Mouse (Mus musculus) large intestine, adult 2 months (tissue): ENCODE results near the gene Ksr2. TPM values are rescaled to one million over a fixed set of nuclear protein-coding genes. Genes with fewer than 3 reads are reported as not detected.

Source experiments
- DNase-seq: peaks from one replicate; pipeline ENCODE4 v3.0.0-alpha.2; 2012; ENCODE audit warnings: low read depth, low spot score
- WGBS: fragments of 180-500 bp; shearing (Covaris S2); methylation state at CpG from one replicate; pipeline ENCODE4 v1.1.7; 2018; 5-methylcytosine and 5-hydroxymethylcytosine counted together
- polyA plus RNA-seq: library from polyadenylated mRNA; depleted of rRNA; stranded (reverse); fragments of >200 nt; gene quantifications from 2 replicates; pipeline ENCODE4 v1.2.3, GENCODE M21; 2012

The Ksr2 gene
- polyA plus RNA-seq, 1 experiment = 0.05 TPM

DNA sequence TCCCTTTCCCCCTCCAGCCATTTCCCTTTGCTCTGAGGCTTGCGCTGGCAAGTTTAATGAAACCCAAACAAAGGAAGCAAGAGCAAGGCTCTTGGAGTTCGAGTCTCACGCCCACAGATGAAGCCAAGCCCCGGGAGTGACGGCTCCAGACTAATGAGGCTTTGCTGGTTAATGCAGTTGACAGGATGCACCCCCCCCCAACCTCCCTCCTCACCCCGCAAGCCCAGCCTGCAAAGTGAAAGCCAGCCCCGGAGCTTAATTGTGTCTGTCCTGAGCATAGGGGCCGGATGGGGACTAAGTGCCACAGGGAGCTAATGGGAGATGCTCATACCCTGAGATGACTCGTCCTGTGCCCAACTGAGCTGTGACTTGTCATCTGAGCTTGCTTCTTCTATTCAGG is 251.4 kb downstream of the Ksr2 start:
- DNase-seq = no peak
- WGBS = 16% methylated on average over 9 of the region's 9 CpGs

DNA sequence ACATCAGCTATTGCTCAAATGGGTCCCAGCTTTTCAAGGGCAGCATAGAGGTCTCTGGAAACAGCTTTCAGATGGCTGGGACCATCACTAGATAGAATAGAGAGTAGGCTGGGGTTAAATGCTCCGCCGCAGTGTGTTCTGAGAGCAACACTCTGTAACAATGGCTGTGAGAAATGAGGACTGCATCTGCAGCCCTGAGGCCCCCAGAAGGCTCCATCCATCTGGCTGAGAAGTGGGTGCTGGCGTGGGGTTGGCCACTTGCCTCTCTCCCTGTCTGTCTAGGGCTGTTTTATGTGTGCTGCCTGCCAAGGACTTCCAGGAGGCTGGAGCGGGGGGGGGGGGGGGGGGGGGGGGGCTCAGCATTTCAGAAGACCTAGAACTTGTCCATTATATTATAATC is 253.5 kb downstream of the Ksr2 start:
- 57% methylated on average over 4 of the region's 4 CpGs for WGBS
- no peak for DNase-seq

DNA sequence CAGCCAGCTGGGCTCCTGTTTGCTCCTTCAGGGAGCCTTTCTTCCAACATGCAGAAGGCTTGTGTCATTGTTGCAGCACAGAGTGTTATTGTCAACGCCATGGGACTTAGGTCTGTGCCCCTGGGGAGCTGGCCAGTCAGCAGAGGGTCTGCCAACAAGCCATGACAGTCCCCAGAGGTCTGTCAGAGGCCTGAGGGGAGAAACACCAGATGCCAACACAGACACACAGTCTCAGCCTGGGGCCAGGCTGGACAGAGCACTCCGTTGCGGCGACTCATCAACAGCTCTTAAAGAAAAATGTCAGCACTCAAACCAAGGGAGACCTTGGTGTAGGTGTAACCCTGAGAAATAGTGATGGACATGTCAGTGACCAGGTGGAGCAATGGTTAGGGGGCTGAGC is 255.5 kb downstream of the Ksr2 start:
- no peak for DNase-seq

DNA sequence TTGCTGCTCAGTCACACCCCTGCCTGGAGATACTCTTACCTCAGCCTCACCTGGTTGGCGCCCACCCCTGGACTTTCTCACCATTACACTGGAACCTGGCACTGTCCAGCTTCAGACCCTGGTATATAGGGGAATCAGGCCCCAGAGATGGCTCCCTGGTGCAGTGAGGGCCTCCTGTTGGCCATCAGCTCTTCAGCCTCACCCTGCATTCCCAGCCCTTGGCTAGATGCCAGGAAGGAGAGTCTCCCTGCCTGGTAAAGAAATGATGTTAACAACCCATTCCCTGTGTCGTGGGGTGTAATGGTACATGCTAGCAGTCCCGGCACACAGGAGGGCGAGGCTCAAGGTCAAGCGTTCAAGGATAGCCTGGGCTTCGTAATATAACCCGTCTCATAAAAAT is 256.0 kb downstream of the Ksr2 start:
- DNase-seq = no peak
- WGBS = 41% methylated on average over 7 of the region's 7 CpGs

More for the DNA sequence above, 255.5 kb downstream of the Ksr2 start:
- 73% methylated on average over 4 of the region's 4 CpGs for WGBS

DNA sequence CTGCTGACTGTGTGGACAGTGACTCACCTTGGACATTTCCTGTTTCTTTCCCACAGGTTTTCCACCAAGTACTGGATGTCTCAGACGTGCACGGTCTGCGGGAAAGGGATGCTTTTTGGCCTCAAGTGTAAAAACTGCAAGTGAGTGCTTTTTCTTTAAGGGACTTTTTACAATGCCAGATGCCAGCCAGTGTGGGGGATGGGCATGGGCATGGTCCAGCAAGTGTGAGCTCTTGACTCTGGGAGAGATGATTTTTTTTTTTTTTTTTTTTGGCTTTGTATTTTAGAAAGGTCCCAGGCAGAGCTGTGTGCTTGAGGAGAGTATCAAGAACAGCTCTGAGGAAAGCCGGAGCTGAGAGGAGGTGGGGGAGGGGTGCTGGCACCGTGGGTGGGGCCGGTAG is 257.6 kb downstream of the Ksr2 start:
- no peak for DNase-seq
- WGBS = 56% methylated on average over 6 of the region's 6 CpGs

DNA sequence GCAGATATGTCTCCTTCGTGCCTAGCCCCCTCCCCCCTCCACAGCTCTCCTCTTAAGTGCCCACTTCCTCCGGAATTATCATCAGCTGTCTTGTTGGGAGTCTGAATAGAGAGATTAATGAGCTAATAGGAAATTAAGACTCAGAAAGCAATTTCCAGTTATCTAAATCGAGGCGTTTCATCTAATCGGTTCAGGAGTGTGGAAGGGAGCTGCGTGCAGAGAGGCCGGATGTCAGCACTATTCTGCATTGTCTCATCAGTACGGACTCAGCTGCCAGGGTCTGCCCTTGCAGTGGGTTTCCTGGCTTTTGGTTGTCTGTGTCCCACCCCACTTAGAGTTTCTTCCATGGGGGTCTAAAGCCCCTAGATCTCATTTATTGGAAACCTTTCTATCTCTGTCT is 262.0 kb downstream of the Ksr2 start:
- DNase-seq = no peak
- WGBS = 73% methylated on average over 8 of the region's 8 CpGs

DNA sequence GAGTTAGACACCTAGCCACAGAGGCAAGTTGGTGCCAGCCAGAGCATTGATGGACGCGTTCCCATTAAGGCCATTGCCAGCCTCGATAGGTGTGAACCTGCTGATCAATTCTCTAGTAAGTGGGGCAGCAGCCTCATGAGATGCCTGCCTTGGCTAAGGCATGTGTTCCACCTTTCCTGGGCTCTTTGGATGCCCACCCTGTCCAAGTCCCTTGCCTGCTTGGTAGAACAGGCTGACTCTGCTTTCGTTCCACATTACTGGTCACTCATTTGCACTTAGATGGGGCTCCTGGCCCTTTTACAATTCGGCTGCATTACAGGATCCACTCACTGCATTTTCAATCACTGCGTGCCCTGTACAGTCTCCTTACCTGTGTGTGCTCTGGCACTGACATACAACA is 263.4 kb downstream of the Ksr2 start:
- DNase-seq = no peak
- WGBS = 92% methylated on average over 6 of the region's 6 CpGs

DNA sequence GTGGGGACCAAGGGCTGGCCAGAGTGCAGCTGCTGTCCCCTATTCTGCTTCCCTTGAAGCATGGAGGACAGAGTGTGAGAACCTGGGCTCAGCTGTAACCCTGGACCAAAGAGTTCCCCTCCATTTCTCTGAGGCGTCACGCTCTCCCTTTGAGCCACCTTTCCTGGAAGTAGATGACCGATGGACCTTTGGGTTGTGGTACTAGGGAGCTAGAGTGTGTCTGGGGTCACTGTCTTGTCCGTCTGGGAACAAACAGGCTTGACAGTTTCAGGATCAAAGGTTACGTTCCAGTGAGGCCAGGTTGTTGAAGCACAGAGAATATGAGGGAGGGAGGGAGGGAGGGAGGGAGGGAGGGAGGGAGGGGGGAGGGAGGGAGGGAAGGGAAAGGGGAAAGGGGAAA is 264.6 kb downstream of the Ksr2 start:
- DNase-seq = no peak
- 49% methylated on average over 5 of the region's 5 CpGs for WGBS

DNA sequence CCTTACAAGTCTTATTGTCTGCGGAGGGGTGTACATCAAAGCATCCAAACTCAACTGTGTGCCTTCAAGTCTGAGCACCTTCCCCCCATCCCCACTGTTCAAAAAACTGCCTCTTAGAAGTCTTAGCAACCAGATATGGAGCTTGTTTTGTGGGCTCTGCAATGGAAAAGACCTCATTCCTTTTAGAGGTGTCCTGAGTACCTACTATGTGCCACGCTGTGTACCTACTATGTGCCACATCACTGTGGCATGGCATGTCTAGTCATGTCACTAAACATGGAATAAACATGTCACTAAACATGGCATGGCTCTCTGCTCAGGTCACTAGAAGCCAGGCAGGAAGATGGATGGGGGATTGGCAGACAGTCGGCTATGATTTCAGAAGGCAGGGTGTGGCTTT is 268.4 kb downstream of the Ksr2 start:
- WGBS = 86% methylated on average over 3 of the region's 3 CpGs
- DNase-seq = no peak

DNA sequence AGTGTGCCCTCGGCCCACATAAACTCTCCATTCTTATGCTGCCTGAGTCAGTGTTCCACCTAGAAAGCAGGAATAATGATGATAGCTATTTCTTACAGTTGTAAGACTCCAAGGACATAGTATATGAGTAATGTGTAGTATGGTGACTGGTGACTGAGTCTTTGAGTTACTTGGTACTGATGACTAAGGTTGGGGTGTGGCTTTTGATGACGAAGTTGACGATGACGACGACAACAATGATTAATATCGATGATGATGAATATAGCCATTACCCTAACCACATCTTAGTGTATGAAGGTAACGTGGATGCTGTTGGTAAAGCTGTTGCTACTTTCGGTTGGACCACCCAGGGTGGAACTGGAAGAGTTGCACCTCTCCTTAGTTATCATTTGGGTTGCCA is 270.7 kb downstream of the Ksr2 start:
- DNase-seq = no peak
- 93% methylated on average over 8 of the region's 8 CpGs for WGBS

DNA sequence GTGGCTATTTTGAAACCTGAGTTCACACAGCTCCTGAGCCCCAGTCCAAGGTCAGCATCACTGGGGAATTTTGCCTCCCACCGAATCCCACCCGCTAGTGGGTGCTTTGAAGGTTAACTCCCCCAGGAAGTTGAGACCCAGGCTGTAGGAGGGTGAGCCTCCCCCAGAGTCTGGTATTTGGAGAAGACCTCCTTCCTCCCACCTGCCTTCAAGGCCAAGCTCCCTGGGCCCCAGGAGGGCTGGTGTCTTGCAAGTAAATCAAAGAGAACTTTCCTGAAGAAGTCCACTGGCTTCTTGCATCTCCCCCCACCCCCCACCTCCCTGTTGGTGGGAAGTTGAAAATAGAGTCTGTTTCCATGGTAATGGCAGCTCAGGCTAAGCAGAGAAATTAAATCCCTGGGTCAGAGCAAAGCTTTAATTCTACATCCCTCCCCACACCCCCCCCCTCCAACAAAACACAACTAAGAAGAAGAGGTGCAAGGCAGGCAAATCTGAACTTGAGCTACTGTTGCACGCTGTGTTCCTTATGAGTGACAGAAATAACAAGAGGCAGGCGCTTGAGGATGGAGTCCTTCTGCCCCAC is 274.1 kb downstream of the Ksr2 start:
- DNase-seq = no peak
- WGBS = 46% methylated on average over 4 of the region's 4 CpGs

DNA sequence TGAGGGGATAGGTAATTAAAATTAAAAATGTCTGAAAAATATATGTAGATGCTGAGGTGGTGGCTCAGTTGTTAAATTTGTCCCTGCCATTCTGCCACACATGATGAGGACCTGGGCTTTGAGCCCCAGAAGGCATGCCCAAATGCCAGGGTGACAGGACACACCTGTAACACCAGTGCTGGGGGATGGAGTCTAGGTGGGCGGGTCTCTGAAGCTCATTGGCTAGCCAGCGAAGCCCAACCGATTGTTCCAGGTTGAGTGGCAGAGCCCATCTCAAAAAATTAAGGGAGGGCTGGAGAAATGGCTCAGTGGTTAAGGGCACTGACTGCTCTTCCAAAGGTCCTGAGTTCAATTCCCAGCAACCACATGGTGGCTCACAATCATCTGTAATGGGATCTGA is 274.9 kb downstream of the Ksr2 start:
- 41% methylated on average over 3 of the region's 3 CpGs for WGBS
- no peak for DNase-seq

DNA sequence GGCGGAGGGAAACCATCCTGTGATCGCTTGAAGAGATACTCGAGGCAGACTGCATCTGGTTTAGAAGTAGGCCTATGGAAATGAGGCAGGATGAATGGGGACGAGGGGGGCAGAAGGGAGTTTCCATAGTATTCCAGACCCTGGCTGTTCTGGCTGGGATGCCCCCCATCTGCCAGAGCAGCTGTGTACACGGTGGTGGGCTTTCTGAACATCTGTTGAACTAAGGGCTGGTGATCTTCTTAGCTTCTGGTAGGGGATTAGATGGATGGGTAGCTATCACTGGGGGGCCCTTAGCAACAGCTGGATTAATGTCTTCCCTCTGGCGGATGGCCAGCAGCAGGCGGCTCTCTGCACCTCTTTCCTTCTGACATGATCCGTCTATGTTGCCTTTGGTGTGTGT is 276.0 kb downstream of the Ksr2 start:
- DNase-seq = no peak
- WGBS = 67% methylated on average over 8 of the region's 8 CpGs

DNA sequence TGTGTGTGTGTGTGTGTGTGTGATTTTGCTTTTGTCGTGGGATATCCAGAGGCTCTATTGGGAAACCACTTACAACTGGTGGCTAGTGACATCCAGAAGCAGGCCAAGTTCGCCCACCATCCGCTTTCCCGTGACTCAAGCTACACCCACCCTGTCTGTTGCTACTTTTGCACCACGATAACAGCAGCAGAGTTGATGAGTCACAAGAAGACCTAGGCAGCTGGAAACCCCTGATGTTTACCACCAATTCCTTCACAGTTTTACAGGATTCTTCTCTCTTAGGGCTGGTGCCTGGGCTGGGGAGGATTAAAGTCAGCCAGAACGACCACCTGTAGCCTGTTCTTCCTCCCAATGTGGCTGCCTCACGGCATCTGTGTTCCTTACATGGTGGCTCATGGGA is 277.5 kb downstream of the Ksr2 start:
- DNase-seq = no peak
- whole genome bisulfite sequencing = 61% methylated on average over 7 of the region's 7 CpGs

DNA sequence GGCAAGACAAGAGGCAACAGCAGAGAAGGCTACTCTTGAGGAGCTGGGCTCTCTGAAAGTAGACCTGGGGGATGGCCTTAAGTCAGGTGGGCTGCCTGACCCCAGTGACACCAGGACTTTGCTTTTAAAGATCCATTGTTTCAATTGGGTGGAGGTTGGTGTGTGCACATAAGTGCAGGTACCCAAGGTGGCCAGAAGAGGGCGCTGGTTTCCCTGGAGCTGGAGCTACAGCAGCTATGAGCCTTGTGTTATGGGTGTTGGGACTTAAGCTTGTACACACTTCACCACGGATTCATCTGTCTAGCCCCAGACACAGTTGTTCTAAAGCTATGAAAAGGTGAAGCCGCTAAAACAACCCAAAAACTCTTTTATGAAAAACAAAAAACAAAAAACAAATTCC is 279.8 kb downstream of the Ksr2 start:
- DNase-seq = no peak
- 71% methylated on average over 3 of the region's 3 CpGs for WGBS

DNA sequence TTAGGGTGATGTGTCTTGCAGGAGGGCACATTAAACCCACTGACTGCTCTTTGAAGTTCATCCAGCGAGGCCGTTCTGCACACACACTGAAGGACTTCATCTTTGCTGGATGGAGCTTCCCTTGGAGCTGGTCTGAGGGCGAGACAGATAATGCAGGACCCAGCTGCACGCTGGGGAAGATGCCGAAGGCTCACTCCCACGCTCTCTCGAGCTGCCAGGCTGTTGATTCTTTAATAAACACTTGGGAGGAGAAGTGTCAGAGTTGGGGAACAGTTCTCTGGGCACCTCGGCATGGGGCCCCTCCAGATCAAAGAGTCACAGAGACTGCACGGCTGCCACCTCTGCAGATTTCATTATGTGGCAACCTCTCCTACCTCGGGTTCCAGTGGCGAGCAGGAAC is 280.8 kb downstream of the Ksr2 start:
- DNase-seq = no peak
- whole genome bisulfite sequencing = 44% methylated on average over 11 of the region's 11 CpGs

DNA sequence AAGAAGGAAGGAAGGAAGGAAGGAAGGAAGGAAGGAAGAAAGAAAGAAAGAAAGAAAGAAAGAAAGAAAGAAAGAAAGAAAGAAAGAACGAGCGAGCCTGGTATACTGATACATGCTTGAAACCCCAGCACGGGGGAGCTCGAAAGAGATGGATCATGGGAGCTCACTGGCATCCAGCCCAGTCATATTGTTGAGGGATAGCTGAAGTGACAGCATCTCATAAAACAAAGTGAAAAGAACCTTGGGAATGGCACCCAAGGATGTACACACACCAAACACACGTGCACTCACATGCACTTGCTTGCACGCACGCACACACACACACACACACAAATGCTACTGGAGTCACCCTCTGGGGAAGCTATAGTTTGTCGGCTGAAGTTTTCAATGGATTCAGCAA is 282.6 kb downstream of the Ksr2 start:
- DNase-seq = no peak
- 89% methylated on average over 8 of the region's 8 CpGs for WGBS

DNA sequence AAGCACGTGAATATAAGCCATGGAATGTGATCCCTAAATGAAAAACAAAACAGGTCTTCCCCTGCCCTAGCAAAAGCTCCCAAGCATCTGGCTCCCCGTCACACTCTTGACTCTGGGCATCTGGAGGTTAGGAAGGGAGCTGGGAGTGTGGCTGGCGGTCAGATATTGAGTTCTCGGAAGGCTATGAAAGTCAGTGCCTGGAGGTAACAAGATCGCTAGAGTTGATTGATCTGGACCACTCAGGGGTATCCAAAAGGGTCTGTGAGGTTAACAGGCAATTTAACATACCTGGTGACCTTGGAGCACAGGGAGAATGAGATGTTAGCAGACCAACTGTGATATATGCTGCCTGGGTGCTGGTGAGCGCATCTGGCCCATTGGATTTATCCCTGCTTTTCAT is 283.8 kb downstream of the Ksr2 start:
- DNase-seq = no peak
- 72% methylated on average over 6 of the region's 6 CpGs for WGBS

DNA sequence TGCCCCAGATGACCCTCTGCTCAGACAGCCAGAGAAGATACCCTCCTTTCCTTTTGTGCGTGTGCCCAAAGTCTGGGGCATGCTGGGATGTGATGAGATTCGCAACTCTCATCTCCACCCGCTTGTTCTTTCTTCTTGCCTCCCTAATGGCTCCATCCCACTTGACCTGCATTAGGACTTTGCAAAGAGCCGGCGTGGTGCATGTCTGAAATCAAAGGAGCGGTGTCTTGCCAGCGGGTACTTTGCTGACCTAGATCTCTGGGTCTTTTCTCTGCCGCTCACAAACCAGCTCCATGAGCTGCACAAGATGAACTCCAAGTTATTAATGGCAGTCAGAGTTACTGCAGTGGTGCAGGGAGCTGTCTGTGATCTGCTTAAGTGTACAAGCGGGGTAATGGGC is 290.6 kb downstream of the Ksr2 start:
- WGBS = 81% methylated on average over 9 of the region's 9 CpGs
- no peak for DNase-seq

DNA sequence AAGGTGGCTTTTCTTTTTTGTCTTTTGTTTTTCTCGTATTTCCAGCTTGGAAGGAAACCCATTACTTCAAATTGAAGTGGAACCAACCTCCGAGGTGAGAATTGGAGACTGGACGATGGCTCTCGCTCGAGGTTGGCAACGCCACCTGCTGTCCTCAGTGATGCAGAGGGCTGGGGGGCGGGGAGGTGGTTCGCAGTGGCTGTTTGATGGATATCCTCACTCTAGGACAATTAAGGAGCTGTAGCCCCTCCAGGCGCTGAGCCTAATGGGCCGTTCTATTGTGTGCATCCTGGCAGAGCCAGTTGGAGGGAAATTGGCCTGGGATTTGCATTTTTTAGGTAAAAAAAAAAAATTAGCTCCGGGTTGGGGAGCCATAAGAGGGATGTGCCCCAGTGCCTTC is 292.8 kb downstream of the Ksr2 start:
- DNase-seq = no peak
- WGBS = 28% methylated on average over 11 of the region's 11 CpGs

DNA sequence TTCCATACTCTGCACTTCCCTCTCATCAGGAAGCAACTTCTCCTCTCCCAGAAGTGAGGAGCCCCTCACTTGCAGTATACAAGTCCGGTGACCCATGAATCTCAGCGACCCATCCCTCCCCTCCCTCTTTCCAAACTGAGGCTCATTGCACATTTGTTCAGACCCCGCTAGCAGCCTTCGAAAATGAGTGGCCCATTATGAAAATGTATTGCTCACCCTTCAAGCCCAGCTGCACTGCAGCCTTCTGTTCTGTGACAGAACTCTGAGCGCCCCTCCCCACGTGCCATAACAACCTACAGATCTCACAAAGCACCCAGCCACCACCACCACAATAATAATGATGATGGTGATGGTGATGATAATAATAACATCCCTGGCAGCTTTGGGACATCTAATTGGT is 295.5 kb downstream of the Ksr2 start:
- DNase-seq = no peak
- 85% methylated on average over 6 of the region's 6 CpGs for WGBS

DNA sequence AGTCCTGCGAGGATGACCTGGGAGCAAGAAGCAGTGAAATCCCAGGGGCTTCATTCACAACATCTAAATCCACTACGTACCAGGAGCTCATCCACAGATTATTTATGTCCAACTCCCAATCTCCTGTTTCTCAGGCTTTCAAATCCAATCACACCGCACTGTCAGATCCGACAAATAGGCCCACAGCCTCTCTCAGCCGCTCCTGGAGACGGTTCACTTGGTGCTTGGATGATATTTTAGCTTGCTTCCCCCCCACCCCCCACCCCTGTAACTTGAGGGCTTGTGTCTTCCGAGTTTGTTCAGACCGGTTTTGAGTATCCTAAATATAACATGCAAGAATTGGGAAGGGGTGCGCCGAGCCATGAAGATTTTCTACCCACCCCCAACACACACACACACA is 297.8 kb downstream of the Ksr2 start:
- 84% methylated on average over 10 of the region's 10 CpGs for WGBS
- no peak for DNase-seq
